In genomic region chr5:122991350-122992004, GRCm38 (mm10) we compare ENCODE assay signal across 10 mouse cellular contexts. TPM values are rescaled to one million over a fixed set of nuclear protein-coding genes. Genes with fewer than 3 reads are reported as not detected.
DNase-seq lines count a peak whose midpoint lies in the region; ATAC-seq lines count a peak whose summit lies in the region.
"Had no signal": no experiment of that assay in that cellular context is flagged by ENCODE, and none has a peak within 500 bp of the region (broad histone marks: within the 10 kb centered on the region; RNA-seq: fewer than 3 reads in every experiment).

No protein-coding gene starts in this region.

- DNase-seq in lung, postnatal 14 days = no peak
- DNase-seq in embryonic facial prominence, embryonic 11.5 days (ENCODE audit: low spot score) = no peak
- DNase-seq in neural tube, embryonic 11.5 days (ENCODE audit: low spot score) = no peak
- no peak for DNase-seq in adrenal gland, adult (ENCODE audit: inconsistent age in 2 of 2, low spot score in 1 of 2)
- no peak for DNase-seq in gastrocnemius, adult 8-10 months (ENCODE audit: low spot score in 2 of 2)
- DNase-seq: kidney, adult 9 months had no signal

- H3K27ac ChIP-seq in lung, embryonic 15.5 days = peak overlapping the region; percentile 32
- no peak overlapping the region for H3K27ac ChIP-seq in embryonic facial prominence, embryonic 11.5 days (replicated peaks; ENCODE audit: low read depth, low read length)
- no peak overlapping the region for H3K27ac ChIP-seq in hindbrain, embryonic 15.5 days (replicated peaks)
- 0 out of 2 replicates have a peak overlapping the region, but pooled peaks have one; percentile 24 for H3K27ac ChIP-seq in neural tube, embryonic 11.5 days (ENCODE audit: low read depth, low read length)
- H3K27ac ChIP-seq: embryonic facial prominence, embryonic 15.5 days had no signal

- WGBS in lung, embryonic 15.5 days = 24% methylated on average over 5 of the region's 5 CpGs
- 26% methylated on average over 5 of the region's 5 CpGs for WGBS in embryonic facial prominence, embryonic 11.5 days
- 26% methylated on average over 5 of the region's 5 CpGs for WGBS in hindbrain, embryonic 15.5 days
- WGBS in neural tube, embryonic 11.5 days = 19% methylated on average over 5 of the region's 5 CpGs

- H3K9me3 ChIP-seq in lung, embryonic 15.5 days = no peaks in the 10 kb centered on the region
- H3K9me3 ChIP-seq in embryonic facial prominence, embryonic 11.5 days (replicated peaks; ENCODE audit: control insufficient read depth, low read length) = no peaks in the 10 kb centered on the region
- no peaks in the 10 kb centered on the region for H3K9me3 ChIP-seq in hindbrain, embryonic 15.5 days
- H3K9me3 ChIP-seq in neural tube, embryonic 11.5 days (ENCODE audit: control insufficient read depth, low read length) = no peaks in the 10 kb centered on the region
- H3K9me3 ChIP-seq: embryonic facial prominence, embryonic 15.5 days; megakaryocyte, embryonic 14.5 days had no signal

- H3K4me2 ChIP-seq in lung, embryonic 15.5 days = peak overlapping the region; percentile 95
- no peak overlapping the region for H3K4me2 ChIP-seq in embryonic facial prominence, embryonic 11.5 days (ENCODE audit: low read depth, low read length)
- H3K4me2 ChIP-seq in hindbrain, embryonic 15.5 days = peak overlapping the region; percentile 98
- peak overlapping the region; percentile 95 for H3K4me2 ChIP-seq in neural tube, embryonic 11.5 days (ENCODE audit: low read depth)
- H3K4me2 ChIP-seq: embryonic facial prominence, embryonic 15.5 days had no signal

- H3K4me3 ChIP-seq in lung, embryonic 15.5 days = peak overlapping the region; percentile 77; the same call in 1 of the 2 replicates
- no peak overlapping the region for H3K4me3 ChIP-seq in embryonic facial prominence, embryonic 11.5 days (ENCODE audit: low read depth, low read length)
- no peak overlapping the region for H3K4me3 ChIP-seq in hindbrain, embryonic 15.5 days
- H3K4me3 ChIP-seq in neural tube, embryonic 11.5 days (ENCODE audit: low read depth, low read length) = no peak overlapping the region

- no peaks in the 10 kb centered on the region for H3K36me3 ChIP-seq in lung, embryonic 15.5 days
- H3K36me3 ChIP-seq in embryonic facial prominence, embryonic 11.5 days (replicated peaks; ENCODE audit: control insufficient read depth, insufficient read depth, low read depth, low read length) = no peaks in the 10 kb centered on the region
- H3K36me3 ChIP-seq in hindbrain, embryonic 15.5 days = no peaks in the 10 kb centered on the region
- no peaks in the 10 kb centered on the region for H3K36me3 ChIP-seq in neural tube, embryonic 11.5 days (ENCODE audit: control insufficient read depth, insufficient read depth, low read length)
- H3K36me3 ChIP-seq: embryonic facial prominence, embryonic 15.5 days had no signal

- no peak for ATAC-seq in lung, embryonic 15.5 days (ENCODE audit: borderline replicate concordance, extremely low read depth, low FRiP score, low TSS enrichment)
- no peak for ATAC-seq in embryonic facial prominence, embryonic 11.5 days (replicated peaks; ENCODE audit: insufficient number of reproducible peaks, low FRiP score, low TSS enrichment, low read depth)
- ATAC-seq in hindbrain, embryonic 15.5 days (ENCODE audit: low FRiP score, low read depth) = no peak
- no peak for ATAC-seq in neural tube, embryonic 11.5 days (ENCODE audit: insufficient read depth, low FRiP score, low TSS enrichment)

- no peak overlapping the region for H3K9ac ChIP-seq in lung, embryonic 15.5 days
- H3K9ac ChIP-seq in embryonic facial prominence, embryonic 11.5 days (replicated peaks; ENCODE audit: low read length) = peak overlapping the region; percentile 14
- no peak overlapping the region for H3K9ac ChIP-seq in hindbrain, embryonic 15.5 days
- H3K9ac ChIP-seq in neural tube, embryonic 11.5 days (ENCODE audit: low read length) = peak overlapping the region; percentile 43
- H3K9ac ChIP-seq: embryonic facial prominence, embryonic 15.5 days had no signal

- H3K27me3 ChIP-seq in lung, embryonic 15.5 days = no peaks in the 10 kb centered on the region
- no peaks in the 10 kb centered on the region for H3K27me3 ChIP-seq in embryonic facial prominence, embryonic 11.5 days (ENCODE audit: control insufficient read depth, insufficient read depth, low read length)
- no peaks in the 10 kb centered on the region for H3K27me3 ChIP-seq in hindbrain, embryonic 15.5 days
- H3K27me3 ChIP-seq in neural tube, embryonic 11.5 days (ENCODE audit: control insufficient read depth, insufficient read depth, low read length) = no peaks in the 10 kb centered on the region
- H3K27me3 ChIP-seq: embryonic facial prominence, embryonic 15.5 days; megakaryocyte, embryonic 14.5 days had no signal

- peaks cover 36% of the 10 kb centered on the region for H3K4me1 ChIP-seq in lung, embryonic 15.5 days
- peaks cover 19% of the 10 kb centered on the region for H3K4me1 ChIP-seq in embryonic facial prominence, embryonic 11.5 days (ENCODE audit: control insufficient read depth, insufficient read depth, low read length)
- peaks cover 42% of the 10 kb centered on the region for H3K4me1 ChIP-seq in hindbrain, embryonic 15.5 days (replicated peaks)
- peaks cover 39% of the 10 kb centered on the region for H3K4me1 ChIP-seq in neural tube, embryonic 11.5 days (ENCODE audit: control insufficient read depth, insufficient read depth, low read length)

RNA-seq across cellular contexts. Expression of gene Kdm2b, which starts 1.9 kb away (rescaled TPM):
- polyA plus RNA-seq in lung, embryonic 15.5 days (2015; fragmentation: Nextera tagmentation; extraction: Ambion mirVana) = 36.4 and 38.1 TPM in 2 replicates
- 54.1 and 59.0 TPM in 2 replicates for polyA plus RNA-seq in embryonic facial prominence, embryonic 11.5 days (2014; fragmentation: Nextera tagmentation; extraction: Ambion mirVana)
- 95.4 and 99.5 TPM in 2 replicates for polyA plus RNA-seq in hindbrain, embryonic 15.5 days (2015; fragmentation: Nextera tagmentation; extraction: Ambion mirVana)
- 70.3 and 74.1 TPM in 2 replicates for polyA plus RNA-seq in neural tube, embryonic 11.5 days (2014; fragmentation: Nextera tagmentation; extraction: Ambion mirVana)
- 10 to 100 TPM; 11.1 to 15.6 (median 13.1) TPM for total RNA-seq in gastrocnemius, adult 8-10 months (2022)

RNA-seq across cellular contexts. Expression of gene Orai1, which starts 23.4 kb away (rescaled TPM):
- polyA plus RNA-seq in lung, embryonic 15.5 days (2015; fragmentation: Nextera tagmentation; extraction: Ambion mirVana) = 18.2 and 20.0 TPM in 2 replicates
- polyA plus RNA-seq in embryonic facial prominence, embryonic 11.5 days (2014; fragmentation: Nextera tagmentation; extraction: Ambion mirVana) = 9.1 and 9.6 TPM in 2 replicates
- 14.0 and 14.3 TPM in 2 replicates for polyA plus RNA-seq in hindbrain, embryonic 15.5 days (2015; fragmentation: Nextera tagmentation; extraction: Ambion mirVana)
- polyA plus RNA-seq in neural tube, embryonic 11.5 days (2014; fragmentation: Nextera tagmentation; extraction: Ambion mirVana) = 8.5 and 8.7 TPM in 2 replicates
- 10 to 100 TPM; 27.8 to 35.0 (median 29.8) TPM for total RNA-seq in gastrocnemius, adult 8-10 months (2022)

RNA-seq across cellular contexts. Expression of gene Morn3, which starts 55.3 kb away (rescaled TPM):
- 1.3 and 1.5 TPM in 2 replicates for polyA plus RNA-seq in lung, embryonic 15.5 days (2015; fragmentation: Nextera tagmentation; extraction: Ambion mirVana)
- 0.91 TPM in 1 of 2 replicates, not detected in the other for polyA plus RNA-seq in embryonic facial prominence, embryonic 11.5 days (2014; fragmentation: Nextera tagmentation; extraction: Ambion mirVana)
- 1.1 and 1.3 TPM in 2 replicates for polyA plus RNA-seq in hindbrain, embryonic 15.5 days (2015; fragmentation: Nextera tagmentation; extraction: Ambion mirVana)
- polyA plus RNA-seq in neural tube, embryonic 11.5 days (2014; fragmentation: Nextera tagmentation; extraction: Ambion mirVana) = not detected in 2 replicates
- not detected for total RNA-seq in gastrocnemius, adult 8-10 months (2022)

Comparison
In these comparisons a context has a peak if more than half of its experiments do, and no peak if none do; other contexts are left out.
1. H3K27ac ChIP-seq: peak in lung, embryonic 15.5 days (single experiment) and neural tube, embryonic 11.5 days (single experiment); none in embryonic facial prominence, embryonic 11.5 days (single experiment) and hindbrain, embryonic 15.5 days (single experiment).
2. H3K9ac ChIP-seq: peak in embryonic facial prominence, embryonic 11.5 days (single experiment) and neural tube, embryonic 11.5 days (single experiment); none in lung, embryonic 15.5 days (single experiment) and hindbrain, embryonic 15.5 days (single experiment).